Mouse (Mus musculus) central nervous system, embryonic 14 days (tissue): Measurements from ENCODE around the gene Zpr1. TPM values are rescaled to one million over a fixed set of nuclear protein-coding genes. Genes with fewer than 3 reads are reported as not detected.

Experiments
- polyA plus RNA-seq: library from polyadenylated mRNA; depleted of rRNA; stranded (reverse); fragments of >200 nt; gene quantifications from 2 replicates; pipeline ENCODE4 v1.2.3, GENCODE M21; 2012; rRNA removed

Zpr1 gene
- 43.5 and 44.9 TPM in 2 replicates for polyA plus RNA-seq

DNA sequence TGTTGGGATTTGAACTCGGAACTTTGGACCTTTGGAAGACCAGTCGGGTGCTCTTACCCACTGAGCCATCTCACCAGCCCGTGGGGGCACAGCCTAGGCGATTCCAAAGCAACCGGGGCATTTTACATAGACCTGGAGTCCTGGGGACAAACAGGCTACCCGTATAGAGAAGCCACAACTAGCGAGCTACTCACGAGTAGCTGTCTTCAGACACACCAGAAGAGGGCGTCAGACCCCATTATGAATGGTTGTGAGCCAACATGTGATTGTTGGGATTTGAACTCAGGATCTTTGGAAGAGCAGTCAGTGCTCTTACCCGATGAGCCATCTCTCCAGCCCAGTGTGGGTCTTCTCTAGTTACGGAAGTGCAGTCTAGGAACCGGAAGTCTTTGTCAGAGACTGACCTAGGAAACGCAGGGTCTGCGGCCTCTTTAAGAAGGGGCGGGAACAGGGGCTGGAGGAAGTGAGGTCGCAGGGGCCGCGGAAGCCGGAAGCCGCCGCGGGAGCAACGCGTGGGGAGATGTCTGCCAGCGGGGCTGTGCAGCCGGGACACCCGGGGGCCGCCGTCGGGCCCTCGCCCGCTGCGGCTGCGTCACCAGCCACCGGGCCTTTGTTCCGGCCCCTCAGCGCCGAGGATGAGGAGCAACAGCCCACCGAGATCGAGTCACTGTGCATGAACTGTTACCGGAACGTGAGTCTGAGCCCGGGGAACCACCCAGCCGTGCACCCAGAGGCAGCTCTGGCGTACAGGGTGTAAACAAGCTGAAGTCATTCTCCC is at the start of gene Zpr1:
Gene Zpr1 (plus strand): TSS at position 388 of the 778 bp plus-strand sequence.

GRCm38 (mm10) chr9:46228491-46228890 is 44.4 kb upstream of the Zpr1 start, which contains the start of gene Apoa1:
Gene Apoa1 (plus strand): TSS chr9:46228580.

GRCm38 (mm10) chr9:46235596-46235648 is 37.4 kb upstream of the Zpr1 start, which contains the start of gene Apoc3:
Gene Apoc3 (minus strand): TSS chr9:46235636.

DNA sequence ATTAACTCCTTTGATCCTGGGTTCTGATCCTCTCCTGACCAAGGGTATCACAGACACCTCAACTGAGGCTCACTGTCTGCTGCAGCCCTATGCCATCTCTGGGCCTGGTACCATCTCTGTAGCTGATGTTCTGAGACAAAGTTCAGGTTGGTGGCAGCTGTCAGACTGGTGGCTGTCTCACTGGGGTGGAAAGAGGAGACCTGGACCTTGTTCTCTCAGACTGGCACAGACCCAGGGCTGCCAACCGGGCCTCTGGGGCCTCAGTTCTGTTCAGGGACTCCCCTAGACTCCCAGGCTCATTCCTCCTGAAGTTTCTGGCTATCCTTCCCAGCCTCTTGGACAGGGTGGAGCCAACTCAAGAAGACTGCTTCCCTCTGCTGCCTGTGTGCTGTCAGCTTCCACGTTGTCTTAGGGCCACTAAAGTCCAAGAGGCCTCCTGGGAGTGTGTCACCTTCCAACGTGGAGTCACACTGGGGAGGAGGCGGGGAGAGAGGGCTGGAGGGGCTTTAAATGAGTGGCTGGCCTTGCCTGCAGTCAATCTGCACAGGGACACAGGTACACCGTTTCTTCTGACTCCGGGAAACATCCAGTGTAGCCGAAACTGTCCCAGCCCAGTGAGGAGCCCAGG is 32.2 kb upstream of the Zpr1 start, which contains the start of gene Apoa4:
Gene Apoa4 (plus strand): TSS at position 171 of the 628 bp plus-strand sequence.

GRCm38 (mm10) chr9:46268343-46268873 is 4.5 kb upstream of the Zpr1 start, which contains the start of gene Apoa5:
Gene Apoa5 (plus strand): TSS chr9:46268633.

GRCm38 (mm10) chr9:46282631-46283436 is 10.0 kb downstream of the Zpr1 start, which contains the start of gene Bud13:
Gene Bud13 (plus strand): TSS chr9:46283008.

DNA sequence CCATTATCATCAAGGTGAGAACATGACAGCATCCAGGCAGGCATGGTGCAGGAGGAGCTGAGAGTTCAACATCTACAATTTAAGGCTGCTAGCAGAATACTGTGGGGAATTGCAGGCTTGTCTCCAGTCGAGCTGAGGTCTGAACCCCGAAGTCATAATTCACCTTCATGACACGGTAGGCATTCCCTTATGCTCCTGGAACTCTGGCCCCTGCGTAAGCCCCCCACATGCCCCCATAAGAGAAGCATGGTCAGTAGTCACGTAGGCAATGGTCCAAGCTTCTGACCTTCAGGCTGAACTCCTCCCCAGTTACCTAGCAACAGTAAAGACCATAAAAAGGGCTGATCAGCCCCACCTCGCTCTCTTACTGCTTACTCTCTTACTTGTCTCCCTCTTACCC is 47.0 kb downstream of the Zpr1 start, which contains the start of gene 4931429L15Rik:
Gene 4931429L15Rik (minus strand): TSS at position 101 of the 400 bp plus-strand sequence.

Other genes with a start within 250 kb of the Zpr1 start
- gene Apoa1, start 44.5 kb upstream of the Zpr1 start, polyA plus RNA-seq = 2.2 and 2.9 TPM in 2 replicates
- gene Apoc3, start 37.4 kb upstream of the Zpr1 start, polyA plus RNA-seq = not detected in 2 replicates
- 0.04 and 0.15 TPM in 2 replicates for gene Apoa4, start 32.4 kb upstream of the Zpr1 start, polyA plus RNA-seq
- not detected in 2 replicates for gene Apoa5, start 4.4 kb upstream of the Zpr1 start, polyA plus RNA-seq
- gene Bud13, start 9.9 kb downstream of the Zpr1 start, polyA plus RNA-seq = 17.2 and 17.4 TPM in 2 replicates
- gene 4931429L15Rik, start 46.9 kb downstream of the Zpr1 start, polyA plus RNA-seq = not detected in 2 replicates